In genomic region chr7:100798810-100799209, GRCm38 (mm10) we compare ENCODE assay signal across 10 mouse cellular contexts.
DNase-seq lines count a peak whose midpoint lies in the region.
"Had no signal": no experiment of that assay in that cellular context is flagged by ENCODE, and none has a peak within 500 bp of the region (broad histone marks: within the 10 kb centered on the region; RNA-seq: fewer than 3 reads in every experiment).

No protein-coding gene starts in this region.

- DNase-seq in embryo, embryonic 10.5 days (ENCODE audit: low spot score) = peak; percentile 19
- no peak for DNase-seq in embryo, embryonic 11 days
- DNase-seq in kidney, postnatal 36 days = peak; percentile 18 to 33
- no peak for DNase-seq in kidney, postnatal 4 days
- peak; percentile 28 for DNase-seq in NIH3T3 (ENCODE audit: low read depth)
- peak; percentile 52 for DNase-seq in lung, postnatal 36 days
- no peak for DNase-seq in layer of hippocampus, postnatal 10 days (ENCODE audit: low spot score in 2 of 2)
- no peak for DNase-seq in layer of hippocampus, postnatal 36 days
- DNase-seq: adrenal gland, postnatal 36 days; gastrocnemius, postnatal 36 days had no signal

Comparison
In these comparisons a context has a peak if more than half of its experiments do, and no peak if none do; other contexts are left out.
1. DNase-seq: peak in embryo, embryonic 10.5 days (single experiment), kidney, postnatal 36 days (2 of 2), NIH3T3 (single experiment) and lung, postnatal 36 days (single experiment); none in embryo, embryonic 11 days (single experiment), kidney, postnatal 4 days (0 of 2), layer of hippocampus, postnatal 10 days (0 of 2) and layer of hippocampus, postnatal 36 days (0 of 2).